Mouse (Mus musculus): ENCODE results near the gene Zpbp2. TPM values are rescaled to one million over a fixed set of nuclear protein-coding genes. Genes with fewer than 3 reads are reported as not detected.

The Zpbp2 gene
- not detected in 2 replicates for total RNA-seq (2023)

GRCm38 (mm10) chr11:98550975-98551828 is at the start of gene Zpbp2:
Gene Zpbp2, plus strand, starts transcription at chr11:98551097.

GRCm38 (mm10) chr11:98545711-98546231 is 5.1 kb upstream of the Zpbp2 start, which contains the start of gene Ikzf3:
Gene Ikzf3, minus strand, starts transcription at chr11:98546031.

GRCm38 (mm10) chr11:98586892-98587563 is 36.1 kb downstream of the Zpbp2 start, which contains the start of gene Ormdl3:
Gene Ormdl3, minus strand, starts transcription at chr11:98587368.

GRCm38 (mm10) chr11:98597991-98598390 is 47.1 kb downstream of the Zpbp2 start, which contains the start of gene Lrrc3c:
Gene Lrrc3c, plus strand, starts transcription at chr11:98598291.

Other genes with a start within 250 kb of the Zpbp2 start
- gene Neurod2, start 221.4 kb upstream of the Zpbp2 start, total RNA-seq (2023), result not detected in 2 replicates
- not detected in 2 replicates for gene Ppp1r1b, start 202.7 kb upstream of the Zpbp2 start, total RNA-seq (2023)
- gene Stard3, start 192.7 kb upstream of the Zpbp2 start, total RNA-seq (2023), result 34.1 and 40.6 TPM in 2 replicates
- gene Tcap, start 167.3 kb upstream of the Zpbp2 start, total RNA-seq (2023), result not detected in 2 replicates
- not detected in 2 replicates for gene Pnmt, start 164.6 kb upstream of the Zpbp2 start, total RNA-seq (2023)
- 1.3 and 1.9 TPM in 2 replicates for gene Pgap3, start 150.6 kb upstream of the Zpbp2 start, total RNA-seq (2023)
- gene Erbb2, start 138.6 kb upstream of the Zpbp2 start, total RNA-seq (2023), result not detected in 2 replicates
- 38.5 and 55.9 TPM in 2 replicates for gene Mien1, start 112.1 kb upstream of the Zpbp2 start, total RNA-seq (2023)
- gene Grb7, start 104.7 kb upstream of the Zpbp2 start, total RNA-seq (2023), result not detected in 2 replicates
- 1.8 and 5.5 TPM in 2 replicates for gene Ikzf3, start 5.1 kb upstream of the Zpbp2 start, total RNA-seq (2023)
- 4.4 and 6.5 TPM in 2 replicates for gene Ormdl3, start 36.3 kb downstream of the Zpbp2 start, total RNA-seq (2023)
- not detected in 2 replicates for gene Lrrc3c, start 47.2 kb downstream of the Zpbp2 start, total RNA-seq (2023)
- gene Gm12355, start 74.6 kb downstream of the Zpbp2 start, total RNA-seq (2023), result 21.5 and 21.8 TPM in 2 replicates
- gene Gsdma3, start 75.3 kb downstream of the Zpbp2 start, total RNA-seq (2023), result not detected in 2 replicates
- gene Gsdma2, start 95.7 kb downstream of the Zpbp2 start, total RNA-seq (2023), result not detected in 2 replicates
- gene Gsdma, start 113.3 kb downstream of the Zpbp2 start, total RNA-seq (2023), result not detected in 2 replicates
- 36.3 and 38.7 TPM in 2 replicates for gene Psmd3, start 131.5 kb downstream of the Zpbp2 start, total RNA-seq (2023)
- gene Csf3, start 150.2 kb downstream of the Zpbp2 start, total RNA-seq (2023), result not detected in 2 replicates
- 40.2 and 46.5 TPM in 2 replicates for gene Med24, start 178.3 kb downstream of the Zpbp2 start, total RNA-seq (2023)
- gene Thra, start 189.5 kb downstream of the Zpbp2 start, total RNA-seq (2023), result 20.4 and 31.7 TPM in 2 replicates
- 10.7 and 10.8 TPM in 2 replicates for gene Nr1d1, start 224.2 kb downstream of the Zpbp2 start, total RNA-seq (2023)
- gene Msl1, start 244.4 kb downstream of the Zpbp2 start, total RNA-seq (2023), result 203 and 237 TPM in 2 replicates